Mouse (Mus musculus): ENCODE results near the gene Crip1. TPM values are rescaled to one million over a fixed set of nuclear protein-coding genes. Genes with fewer than 3 reads are reported as not detected.
A peak's percentile ranks its signal among the peaks of the same experiment; 100 is the strongest.

The Crip1 gene
- polyA plus RNA-seq, 1 experiment from 2014 or later: 154 TPM

DNA sequence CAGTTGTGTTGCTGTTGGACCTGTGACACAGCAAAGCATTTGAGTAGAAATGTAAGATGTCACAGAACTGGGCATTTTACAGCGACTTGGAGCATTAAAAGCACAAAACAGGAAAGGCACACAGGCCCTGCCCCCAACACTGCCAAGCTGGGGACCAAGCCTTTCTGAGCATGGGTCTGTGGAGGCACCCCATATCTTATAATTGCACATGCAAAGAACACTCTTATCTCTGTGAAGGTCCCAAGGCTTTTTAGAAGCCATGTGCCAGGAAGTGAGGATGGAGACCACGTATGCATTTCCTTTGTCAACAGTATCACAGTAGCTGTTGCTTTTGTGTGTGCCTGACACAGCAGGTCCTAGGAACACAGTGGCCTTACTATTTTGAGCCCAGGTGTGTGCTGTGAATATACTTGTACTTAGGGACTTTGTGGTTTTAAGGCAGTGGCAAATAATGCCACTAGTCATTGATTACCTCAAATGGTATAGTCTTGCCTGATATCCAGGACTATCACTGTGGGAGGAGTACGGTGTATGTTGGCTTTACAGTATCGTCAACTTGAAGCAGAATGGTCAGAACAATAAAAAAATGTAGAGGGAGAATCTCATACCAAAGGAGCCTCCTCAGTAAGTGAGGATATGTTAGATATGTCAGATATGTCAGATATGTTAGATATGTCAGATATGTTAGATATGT is 38.5 kb upstream of the Crip1 start:
- no peak overlapping the region for H3K9ac ChIP-seq

DNA sequence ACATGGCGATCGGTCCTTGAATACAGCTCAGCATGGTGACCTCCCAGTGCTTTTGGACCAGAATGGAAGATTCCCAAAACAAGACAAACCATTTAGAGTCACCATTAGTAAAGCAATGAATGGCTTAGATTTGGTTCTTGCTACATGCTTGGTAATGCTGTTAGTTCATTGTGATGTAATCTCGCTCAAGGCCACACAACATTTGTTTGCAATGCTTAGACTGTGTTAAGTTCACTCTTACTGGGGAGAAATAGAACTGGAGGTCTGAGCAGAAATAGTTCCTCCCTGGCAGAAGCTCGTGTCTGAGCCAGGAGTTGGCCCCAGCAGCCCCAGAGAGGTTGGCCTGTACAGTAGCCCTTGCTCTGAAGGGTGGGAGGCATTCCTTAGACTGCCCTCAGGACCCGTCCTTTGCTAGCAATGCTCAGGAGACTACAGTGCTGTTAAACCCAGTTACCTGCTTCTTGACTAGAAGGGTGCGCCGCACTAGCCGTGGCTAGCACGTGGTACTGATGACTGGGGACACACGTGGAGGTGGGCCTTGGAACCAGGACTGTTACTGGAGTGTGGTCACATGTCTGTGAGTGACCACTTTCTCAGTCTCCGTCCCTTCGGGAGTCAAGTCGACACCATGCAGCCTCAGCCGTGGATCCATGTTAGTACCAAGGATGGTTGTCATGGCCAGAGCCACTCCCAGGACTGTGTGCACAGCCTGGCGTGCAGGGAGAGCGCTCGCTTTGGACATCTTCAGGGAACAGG is 37.4 kb upstream of the Crip1 start:
- peaks cover 3% of the 10 kb centered on the region; the same call in 1 of the 2 replicates for H3K9me3 ChIP-seq
- H3K4me3 ChIP-seq: no peak overlapping the region
- peaks cover 52% of the 10 kb centered on the region for H3K36me3 ChIP-seq
- peak; percentile 13; the same call in 1 of the 2 replicates for ATAC-seq (ENCODE audit: low FRiP score, low read depth)
- no peak overlapping the region for H3K27ac ChIP-seq
- 86% methylated on average over 17 of the region's 17 CpGs for WGBS
- no peak overlapping the region for H3K4me2 ChIP-seq (replicated peaks)
- peaks cover 46% of the 10 kb centered on the region for H3K4me1 ChIP-seq
- H3K27me3 ChIP-seq: no peaks in the 10 kb centered on the region
- 0 out of 2 replicates have a peak overlapping the region, but pooled peaks have one; percentile 31 for H3K9ac ChIP-seq

More for the DNA sequence above, 38.5 kb upstream of the Crip1 start:
- Histone ChIP-seq H3K4me3 (no peak overlapping the region), H3K36me3 (peaks cover 45% of the 10 kb centered on the region), H3K27me3 (no peaks in the 10 kb centered on the region), H3K27ac (no peak overlapping the region), H3K4me1 (peaks cover 50% of the 10 kb centered on the region), H3K9me3 (peaks cover 3% of the 10 kb centered on the region; the same call in 1 of the 2 replicates), H3K4me2 (replicated peaks) (no peak overlapping the region)
- no peak for ATAC-seq (ENCODE audit: low FRiP score, low read depth)
- 79% methylated on average over 4 of the region's 4 CpGs for WGBS

DNA sequence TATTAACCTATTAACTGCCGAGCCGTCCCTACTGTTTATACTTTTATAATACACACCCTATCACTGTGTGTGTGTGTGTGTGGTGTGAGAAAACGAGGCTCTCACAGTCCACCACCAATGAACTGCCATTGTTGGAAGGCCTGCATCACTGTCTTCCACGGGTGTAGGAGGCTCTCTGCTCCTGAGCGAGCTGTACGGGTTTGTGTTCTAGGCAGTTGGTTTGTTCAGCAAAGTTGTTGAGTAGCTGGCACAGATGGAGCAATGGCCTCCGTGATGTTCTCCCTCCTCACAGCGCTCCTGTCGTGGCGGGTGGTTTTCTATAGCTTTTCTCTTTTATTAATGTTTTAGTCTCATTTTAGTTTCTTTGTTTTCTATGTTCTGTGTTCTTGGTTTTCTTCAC is 36.3 kb upstream of the Crip1 start:
- no peak overlapping the region for H3K27ac ChIP-seq
- H3K4me1 ChIP-seq: peaks cover 41% of the 10 kb centered on the region
- WGBS: 80% methylated on average over 10 of the region's 10 CpGs
- no peak for ATAC-seq (ENCODE audit: low FRiP score, low read depth)
- no peak overlapping the region for H3K4me2 ChIP-seq (replicated peaks)
- H3K27me3 ChIP-seq: no peaks in the 10 kb centered on the region
- H3K9me3 ChIP-seq: peaks cover 3% of the 10 kb centered on the region; the same call in 1 of the 2 replicates
- H3K9ac ChIP-seq: no peak overlapping the region
- H3K4me3 ChIP-seq: no peak overlapping the region
- H3K36me3 ChIP-seq: peaks cover 52% of the 10 kb centered on the region

DNA sequence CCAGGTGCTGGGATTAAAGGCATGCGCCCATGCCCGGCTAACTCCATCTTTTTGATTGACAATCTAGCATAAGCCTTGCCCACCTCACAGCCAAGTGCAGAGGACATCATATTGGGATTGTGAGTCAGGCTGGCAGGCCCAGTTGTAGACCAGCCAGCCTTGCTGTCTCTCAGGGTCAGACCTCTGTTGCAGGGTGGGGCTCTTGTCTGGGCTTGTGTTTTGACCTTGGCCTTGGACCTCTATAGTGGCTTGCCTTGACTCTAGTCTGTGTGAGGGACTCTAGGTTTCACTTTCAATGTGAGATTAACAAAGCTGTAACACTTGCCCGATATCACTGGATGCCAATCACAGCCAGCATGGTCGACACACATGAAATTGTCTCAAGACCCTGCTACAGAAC is 32.0 kb upstream of the Crip1 start:
- Histone ChIP-seq H3K9ac (no peak overlapping the region), H3K4me3 (no peak overlapping the region), H3K9me3 (no peaks in the 10 kb centered on the region), H3K36me3 (peaks cover 71% of the 10 kb centered on the region), H3K27ac (no peak overlapping the region), H3K4me1 (peaks cover 15% of the 10 kb centered on the region), H3K27me3 (no peaks in the 10 kb centered on the region), H3K4me2 (replicated peaks) (no peak overlapping the region)
- no peak for ATAC-seq (ENCODE audit: low FRiP score, low read depth)
- 88% methylated on average over 4 of the region's 4 CpGs for WGBS

DNA sequence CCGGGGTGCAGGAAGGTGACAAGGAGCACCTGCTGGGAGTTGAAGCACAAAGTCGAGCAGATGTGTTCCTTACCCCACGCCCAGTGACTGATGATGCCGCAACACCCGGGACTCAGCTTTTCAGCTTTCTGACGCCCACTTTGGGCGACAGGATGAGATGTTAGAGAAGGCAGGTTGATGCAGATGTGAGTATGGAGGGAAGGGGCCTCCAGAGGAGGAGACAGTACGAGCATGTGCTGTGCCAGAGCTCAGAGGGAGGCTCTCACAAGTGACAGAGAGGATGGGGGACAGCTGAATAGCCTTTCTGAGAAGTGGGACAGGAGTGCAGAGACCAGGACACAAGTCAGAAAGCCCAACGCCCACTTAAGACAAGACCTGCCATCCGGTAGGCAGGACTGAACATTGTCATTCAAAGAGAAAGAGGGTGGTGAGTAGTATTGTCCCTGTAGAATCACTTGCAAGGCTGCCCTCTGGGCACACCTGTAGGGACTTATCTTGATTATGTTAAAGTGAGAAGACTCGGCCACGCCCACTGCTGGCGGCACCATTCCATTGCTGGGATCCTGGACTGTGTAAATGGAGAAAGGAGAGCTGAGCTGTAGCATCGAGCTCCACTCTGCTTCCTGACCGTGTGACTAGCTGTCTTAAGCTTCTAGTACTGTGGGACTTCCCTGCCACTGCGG is 31.1 kb upstream of the Crip1 start:
- Histone ChIP-seq H3K27me3 (no peaks in the 10 kb centered on the region), H3K4me3 (no peak overlapping the region), H3K9me3 (no peaks in the 10 kb centered on the region), H3K36me3 (peaks cover 78% of the 10 kb centered on the region), H3K9ac (no peak overlapping the region), H3K27ac (no peak overlapping the region), H3K4me2 (replicated peaks) (no peak overlapping the region), H3K4me1 (peaks cover 7% of the 10 kb centered on the region; the same call in 1 of the 2 replicates)
- 86% methylated on average over 16 of the region's 16 CpGs for WGBS
- ATAC-seq (ENCODE audit: low FRiP score, low read depth): no peak

DNA sequence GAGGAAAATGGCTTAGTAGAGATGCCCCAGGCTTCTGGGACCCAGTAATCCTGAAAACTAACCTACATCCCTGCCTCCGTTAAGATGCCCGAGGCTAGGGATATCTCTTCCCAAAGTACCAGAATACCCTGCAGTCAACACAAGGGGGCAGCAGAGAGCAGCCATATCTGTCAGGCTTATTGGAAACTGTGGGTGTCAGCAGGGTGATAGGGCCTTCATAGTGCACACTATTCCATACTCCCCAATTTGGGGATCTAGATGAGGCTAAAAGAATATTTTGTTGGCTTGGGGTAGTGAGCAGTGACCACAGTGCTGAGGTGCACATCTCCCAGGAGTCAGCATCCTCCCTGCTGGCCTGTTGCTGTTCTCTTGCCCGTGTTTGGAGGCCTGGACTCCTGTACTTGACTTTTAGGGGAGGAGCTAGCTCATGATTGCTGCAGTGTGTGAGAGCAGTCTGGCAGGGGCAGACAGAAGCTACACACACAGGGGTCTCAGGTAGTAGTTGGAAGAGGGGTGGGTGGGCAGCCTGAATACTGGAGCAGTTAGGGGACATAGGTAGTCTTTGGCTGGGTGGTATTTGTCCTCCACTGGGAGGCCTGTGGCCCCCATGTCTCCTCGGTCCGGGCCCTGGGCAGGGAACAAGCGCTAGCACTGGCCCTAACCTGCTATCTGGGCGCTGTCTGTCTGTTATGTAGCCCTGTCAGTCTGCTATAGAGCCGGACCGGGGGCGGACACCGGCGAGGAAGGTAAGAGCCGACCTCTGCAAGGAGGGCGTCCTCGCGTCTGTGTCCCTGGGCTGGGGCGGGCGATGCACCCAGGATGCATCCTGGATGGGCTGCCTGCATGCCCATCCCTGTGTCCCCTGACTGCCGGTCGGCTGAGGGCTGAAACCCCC is 26.4 kb upstream of the Crip1 start:
- Histone ChIP-seq H3K4me1 (no peaks in the 10 kb centered on the region), H3K9ac (no peak overlapping the region), H3K36me3 (peaks cover 95% of the 10 kb centered on the region), H3K4me3 (no peak overlapping the region), H3K27me3 (no peaks in the 10 kb centered on the region), H3K27ac (no peak overlapping the region), H3K9me3 (no peaks in the 10 kb centered on the region), H3K4me2 (replicated peaks) (no peak overlapping the region)
- WGBS: 85% methylated on average over 20 of the region's 20 CpGs
- peak; percentile 52; the same call in 1 of the 2 replicates for ATAC-seq (ENCODE audit: low FRiP score, low read depth)

DNA sequence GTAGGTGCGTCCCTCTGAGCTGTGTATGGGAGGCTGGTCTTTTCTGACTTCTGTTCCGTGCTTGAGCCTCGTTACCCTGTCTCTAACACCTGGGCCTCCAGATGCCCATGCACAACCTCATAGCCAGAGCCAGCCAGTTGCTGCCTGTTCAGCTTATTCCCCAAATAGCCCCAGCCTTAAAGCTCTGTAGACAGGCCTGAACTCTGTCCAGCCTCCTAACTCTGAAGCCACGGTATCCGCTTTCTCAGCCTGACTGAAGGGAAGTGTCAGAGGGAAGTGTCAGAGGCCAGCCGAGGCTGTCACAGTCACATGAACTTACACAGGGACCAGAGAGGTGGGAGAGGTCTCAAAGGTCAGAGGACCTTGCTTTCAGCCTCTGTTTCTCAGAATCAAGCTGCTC is 21.4 kb upstream of the Crip1 start:
- H3K27me3 ChIP-seq: no peaks in the 10 kb centered on the region
- no peak overlapping the region for H3K9ac ChIP-seq
- H3K4me1 ChIP-seq: no peaks in the 10 kb centered on the region
- no peak overlapping the region for H3K4me3 ChIP-seq
- peaks cover 100% of the 10 kb centered on the region for H3K36me3 ChIP-seq
- ATAC-seq (ENCODE audit: low FRiP score, low read depth): no peak
- WGBS: 75% methylated on average over 6 of the region's 6 CpGs
- H3K4me2 ChIP-seq (replicated peaks): no peak overlapping the region
- H3K27ac ChIP-seq: no peak overlapping the region
- H3K9me3 ChIP-seq: no peaks in the 10 kb centered on the region

DNA sequence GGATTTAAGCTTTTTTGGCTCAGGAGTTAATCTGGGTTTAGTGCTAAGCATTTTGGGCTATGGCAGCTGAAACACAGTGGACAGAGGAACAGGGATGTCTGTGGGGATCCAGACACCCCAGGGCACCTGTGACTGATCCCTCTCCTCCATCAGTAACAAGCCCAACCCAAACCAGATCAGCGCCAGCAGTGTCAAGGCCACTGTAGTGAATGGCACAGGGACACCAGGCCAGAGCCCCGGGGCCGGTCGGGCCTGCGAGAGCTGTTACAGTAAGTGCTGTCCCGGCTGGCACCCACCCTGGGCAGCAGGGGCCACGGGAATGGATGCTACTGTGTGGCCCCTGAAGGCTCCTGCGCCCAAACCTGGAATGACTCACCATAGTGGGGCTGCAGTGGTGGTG is 15.4 kb upstream of the Crip1 start:
- Histone ChIP-seq H3K36me3 (peaks cover 100% of the 10 kb centered on the region), H3K9me3 (no peaks in the 10 kb centered on the region), H3K27ac (no peak overlapping the region), H3K27me3 (no peaks in the 10 kb centered on the region), H3K9ac (no peak overlapping the region), H3K4me2 (replicated peaks) (no peak overlapping the region), H3K4me1 (no peaks in the 10 kb centered on the region), H3K4me3 (no peak overlapping the region)
- no peak for ATAC-seq (ENCODE audit: low FRiP score, low read depth)
- 96% methylated on average over 8 of the region's 8 CpGs for WGBS

DNA sequence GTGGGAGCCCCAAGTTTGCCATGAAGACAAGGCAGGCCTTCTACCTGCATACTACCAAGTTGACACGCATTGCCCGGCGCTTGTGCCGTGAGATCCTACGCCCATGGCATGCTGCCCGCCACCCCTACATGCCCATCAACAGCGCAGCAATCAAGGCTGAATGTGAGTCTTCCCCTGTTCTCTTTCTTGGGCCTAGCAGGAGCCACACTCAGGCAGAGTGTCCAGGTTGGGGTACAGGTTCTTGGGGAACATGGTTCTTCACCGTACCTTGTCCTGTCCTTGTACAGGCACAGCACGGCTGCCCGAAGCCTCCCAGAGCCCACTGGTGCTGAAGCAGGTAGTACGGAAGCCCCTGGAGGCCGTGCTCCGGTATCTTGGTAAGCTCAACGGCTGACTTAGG is 14.5 kb upstream of the Crip1 start:
- Histone ChIP-seq H3K27ac (no peak overlapping the region), H3K36me3 (peaks cover 100% of the 10 kb centered on the region), H3K4me2 (replicated peaks) (no peak overlapping the region), H3K9ac (no peak overlapping the region), H3K9me3 (no peaks in the 10 kb centered on the region), H3K4me3 (no peak overlapping the region), H3K27me3 (no peaks in the 10 kb centered on the region), H3K4me1 (no peaks in the 10 kb centered on the region)
- 98% methylated on average over 14 of the region's 14 CpGs for WGBS
- no peak for ATAC-seq (ENCODE audit: low FRiP score, low read depth)

DNA sequence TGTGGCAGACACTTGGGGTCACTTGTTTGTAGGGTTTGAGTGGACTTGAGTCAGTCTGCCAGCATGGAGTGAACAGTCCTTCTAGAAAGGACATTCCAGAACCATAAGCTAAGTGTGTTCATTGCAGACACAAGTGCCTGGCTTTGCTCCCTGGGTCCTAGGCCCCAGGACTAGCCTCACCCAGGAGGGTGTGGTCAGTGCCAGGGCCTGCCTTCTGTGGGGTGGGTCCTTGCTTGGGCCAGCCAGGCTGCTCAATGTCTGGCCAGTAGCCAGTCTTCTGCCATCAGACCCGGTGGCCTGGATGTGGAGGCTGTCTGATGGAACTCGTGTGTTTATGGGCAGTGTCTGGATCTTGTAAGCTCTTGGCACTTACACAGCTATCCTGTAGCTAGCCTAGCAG is 13.5 kb upstream of the Crip1 start:
- H3K4me2 ChIP-seq (replicated peaks): no peak overlapping the region
- 67% methylated on average over 2 of the region's 2 CpGs for WGBS
- no peak overlapping the region for H3K4me3 ChIP-seq
- peaks cover 100% of the 10 kb centered on the region for H3K36me3 ChIP-seq
- no peak overlapping the region for H3K9ac ChIP-seq
- no peaks in the 10 kb centered on the region for H3K9me3 ChIP-seq
- H3K4me1 ChIP-seq: no peaks in the 10 kb centered on the region
- H3K27me3 ChIP-seq: no peaks in the 10 kb centered on the region
- ATAC-seq (ENCODE audit: low FRiP score, low read depth): no peak
- no peak overlapping the region for H3K27ac ChIP-seq

DNA sequence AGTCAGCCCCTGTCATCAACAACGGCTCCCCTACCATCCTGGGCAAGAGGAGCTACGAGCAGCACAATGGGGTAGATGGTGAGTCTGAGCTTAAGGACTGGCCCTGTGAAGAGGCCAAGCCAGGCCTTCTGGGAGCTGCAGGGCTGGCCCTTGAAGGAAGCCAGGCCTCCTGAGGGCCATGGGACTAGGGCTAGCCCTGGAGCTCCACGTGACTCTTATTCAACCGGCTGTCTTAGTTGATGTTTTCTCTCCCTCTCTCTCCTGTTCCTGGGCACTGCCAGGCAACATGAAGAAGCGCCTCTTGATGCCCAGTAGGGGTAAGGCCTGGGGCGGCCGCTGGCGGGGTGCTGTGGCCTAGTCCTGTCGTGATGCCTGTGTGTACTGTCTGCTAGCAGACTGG is 12.9 kb upstream of the Crip1 start:
- Histone ChIP-seq H3K4me1 (no peaks in the 10 kb centered on the region), H3K27ac (no peak overlapping the region), H3K9me3 (no peaks in the 10 kb centered on the region), H3K36me3 (peaks cover 100% of the 10 kb centered on the region), H3K9ac (no peak overlapping the region), H3K27me3 (no peaks in the 10 kb centered on the region), H3K4me2 (replicated peaks) (no peak overlapping the region), H3K4me3 (no peak overlapping the region)
- 86% methylated on average over 9 of the region's 9 CpGs for WGBS
- ATAC-seq (ENCODE audit: low FRiP score, low read depth): no peak

Measured in limb, embryonic 13.5 days (tissue).